Mouse (Mus musculus): ENCODE measurements around the gene Zfp654.

DNA sequence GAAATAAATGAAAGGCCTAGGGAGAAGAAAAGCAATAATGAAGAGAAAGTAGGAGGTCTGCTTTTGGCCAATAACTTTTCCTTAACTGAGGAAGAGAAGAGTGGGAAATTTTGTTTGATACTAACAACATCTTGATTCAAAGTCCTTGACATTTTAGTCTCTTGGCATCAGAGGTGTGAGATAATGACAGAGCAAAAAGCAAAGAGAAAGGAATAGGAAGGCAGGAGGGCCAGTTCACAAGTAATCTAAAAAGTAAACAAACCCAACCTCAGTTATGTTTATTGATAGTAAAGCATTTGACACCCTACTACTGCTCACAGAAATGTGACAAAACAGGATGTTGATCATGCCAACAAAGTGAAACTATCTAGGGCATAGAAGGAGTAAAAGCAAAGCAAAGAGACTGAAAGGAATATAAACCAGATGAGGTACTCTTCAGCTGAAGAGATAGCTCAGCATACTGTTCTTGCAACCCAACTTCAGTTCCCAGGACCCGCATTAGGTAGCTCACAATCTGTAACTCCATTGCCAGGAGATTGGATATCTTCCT is 15.4 kb downstream of the Zfp654 start:
- TF ChIP-seq EP300 (IDR thresholded peaks at IDR 0.05; ENCODE audit: low read depth): no peak
- no peak for TF ChIP-seq CTCF (IDR thresholded peaks at IDR 0.05; ENCODE audit: low read depth)

Data from liver, embryonic 14.5 days (tissue).